Mouse (Mus musculus): Measurements from ENCODE around the gene Vps13c. TPM values are rescaled to one million over a fixed set of nuclear protein-coding genes. Genes with fewer than 3 reads are reported as not detected.

Vps13c gene
- polyA plus RNA-seq, 1 experiment from 2014 or later: 4.0 TPM

GRCm38 (mm10) chr9:67867411-67867810, 27.2 kb downstream of the Vps13c start:
- Histone ChIP-seq H3K4me3 (no peak overlapping the region), H3K27ac (replicated peaks) (no peak overlapping the region), H3K36me3 (replicated peaks) (no peaks in the 10 kb centered on the region), H3K9me3 (no peaks in the 10 kb centered on the region), H3K4me1 (peaks cover 36% of the 10 kb centered on the region), H3K27me3 (replicated peaks; ENCODE audit: low read depth, poor library complexity, severe bottlenecking) (no peaks in the 10 kb centered on the region)
- DNase-seq (ENCODE audit: low spot score): no peak
- WGBS: 89% methylated on average over 6 of the region's 6 CpGs

GRCm38 (mm10) chr9:67869691-67870450, 29.7 kb downstream of the Vps13c start:
- Histone ChIP-seq H3K27me3 (replicated peaks; ENCODE audit: low read depth, poor library complexity, severe bottlenecking) (no peaks in the 10 kb centered on the region), H3K27ac (replicated peaks) (no peak overlapping the region), H3K4me3 (no peak overlapping the region), H3K36me3 (replicated peaks) (0 out of 2 replicates have a peak, but pooled peaks cover 2% of the 10 kb centered on the region), H3K4me1 (peaks cover 24% of the 10 kb centered on the region), H3K9me3 (no peaks in the 10 kb centered on the region)
- 89% methylated on average over 16 of the region's 16 CpGs for WGBS
- no peak for DNase-seq (ENCODE audit: low spot score)

- WGBS: 81% methylated on average over 7 of the region's 7 CpGs
- H3K4me1 ChIP-seq: no peaks in the 10 kb centered on the region
- H3K27ac ChIP-seq (replicated peaks): no peak overlapping the region
- H3K36me3 ChIP-seq (replicated peaks): peaks cover 12% of the 10 kb centered on the region; the same call in 1 of the 2 replicates
- no peaks in the 10 kb centered on the region for H3K9me3 ChIP-seq
- no peaks in the 10 kb centered on the region for H3K27me3 ChIP-seq (replicated peaks; ENCODE audit: low read depth, poor library complexity, severe bottlenecking)
- DNase-seq (ENCODE audit: low spot score): no peak
- no peak overlapping the region for H3K4me3 ChIP-seq
These were observed 34.5 kb downstream of the Vps13c start for GRCm38 (mm10) chr9:67874522-67875222.

GRCm38 (mm10) chr9:67875337-67875736, 35.1 kb downstream of the Vps13c start:
- Histone ChIP-seq H3K9me3 (no peaks in the 10 kb centered on the region), H3K27ac (replicated peaks) (no peak overlapping the region), H3K27me3 (replicated peaks; ENCODE audit: low read depth, poor library complexity, severe bottlenecking) (no peaks in the 10 kb centered on the region), H3K4me3 (no peak overlapping the region), H3K36me3 (replicated peaks) (peaks cover 12% of the 10 kb centered on the region; the same call in 1 of the 2 replicates), H3K4me1 (no peaks in the 10 kb centered on the region)
- DNase-seq (ENCODE audit: low spot score): no peak
- 60% methylated on average over 2 of the region's 2 CpGs for WGBS

GRCm38 (mm10) chr9:67877081-67877718, 37.0 kb downstream of the Vps13c start:
- DNase-seq (ENCODE audit: low spot score): peak; percentile 16
- no peaks in the 10 kb centered on the region for H3K27me3 ChIP-seq (replicated peaks; ENCODE audit: low read depth, poor library complexity, severe bottlenecking)
- peaks cover 21% of the 10 kb centered on the region; the same call in 1 of the 2 replicates for H3K36me3 ChIP-seq (replicated peaks)
- H3K27ac ChIP-seq (replicated peaks): 0 out of 2 replicates have a peak overlapping the region, but pooled peaks have one; percentile 19
- WGBS: 84% methylated on average over 14 of the region's 14 CpGs
- H3K9me3 ChIP-seq: no peaks in the 10 kb centered on the region
- H3K4me1 ChIP-seq: no peaks in the 10 kb centered on the region
- H3K4me3 ChIP-seq: no peak overlapping the region

- Histone ChIP-seq H3K4me3 (no peak overlapping the region), H3K4me1 (no peaks in the 10 kb centered on the region), H3K9me3 (no peaks in the 10 kb centered on the region), H3K27ac (replicated peaks) (no peak overlapping the region), H3K36me3 (replicated peaks) (peaks cover 21% of the 10 kb centered on the region; the same call in 1 of the 2 replicates), H3K27me3 (replicated peaks; ENCODE audit: low read depth, poor library complexity, severe bottlenecking) (no peaks in the 10 kb centered on the region)
- WGBS: 91% methylated on average over 11 of the region's 11 CpGs
- DNase-seq (ENCODE audit: low spot score): no peak
These were observed 38.1 kb downstream of the Vps13c start for GRCm38 (mm10) chr9:67878197-67878769.

GRCm38 (mm10) chr9:67883349-67883984, 43.3 kb downstream of the Vps13c start:
- Histone ChIP-seq H3K4me1 (no peaks in the 10 kb centered on the region), H3K27me3 (replicated peaks; ENCODE audit: low read depth, poor library complexity, severe bottlenecking) (no peaks in the 10 kb centered on the region), H3K27ac (replicated peaks) (no peak overlapping the region), H3K9me3 (no peaks in the 10 kb centered on the region), H3K4me3 (no peak overlapping the region), H3K36me3 (replicated peaks) (peaks cover 31% of the 10 kb centered on the region)
- DNase-seq (ENCODE audit: low spot score): no peak
- 86% methylated on average over 13 of the region's 13 CpGs for WGBS

GRCm38 (mm10) chr9:67884095-67884494, 43.9 kb downstream of the Vps13c start:
- Histone ChIP-seq H3K4me3 (no peak overlapping the region), H3K27ac (replicated peaks) (no peak overlapping the region), H3K36me3 (replicated peaks) (peaks cover 30% of the 10 kb centered on the region), H3K9me3 (no peaks in the 10 kb centered on the region), H3K4me1 (no peaks in the 10 kb centered on the region), H3K27me3 (replicated peaks; ENCODE audit: low read depth, poor library complexity, severe bottlenecking) (no peaks in the 10 kb centered on the region)
- DNase-seq (ENCODE audit: low spot score): no peak
- WGBS: 93% methylated on average over 3 of the region's 3 CpGs

- H3K27me3 ChIP-seq (replicated peaks; ENCODE audit: low read depth, poor library complexity, severe bottlenecking): no peaks in the 10 kb centered on the region
- H3K4me3 ChIP-seq: no peak overlapping the region
- peaks cover 25% of the 10 kb centered on the region for H3K36me3 ChIP-seq (replicated peaks)
- no peaks in the 10 kb centered on the region for H3K4me1 ChIP-seq
- WGBS: 83% methylated on average over 4 of the region's 4 CpGs
- no peak for DNase-seq (ENCODE audit: low spot score)
- no peak overlapping the region for H3K27ac ChIP-seq (replicated peaks)
- H3K9me3 ChIP-seq: no peaks in the 10 kb centered on the region
These were observed 47.0 kb downstream of the Vps13c start for GRCm38 (mm10) chr9:67886981-67887720.

- peaks cover 8% of the 10 kb centered on the region; the same call in 1 of the 2 replicates for H3K4me1 ChIP-seq
- H3K27ac ChIP-seq (replicated peaks): no peak overlapping the region
- WGBS: 95% methylated on average over 1 of the region's 1 CpGs
- H3K9me3 ChIP-seq: no peaks in the 10 kb centered on the region
- H3K36me3 ChIP-seq (replicated peaks): peaks cover 37% of the 10 kb centered on the region
- no peak for DNase-seq (ENCODE audit: low spot score)
- H3K27me3 ChIP-seq (replicated peaks; ENCODE audit: low read depth, poor library complexity, severe bottlenecking): no peaks in the 10 kb centered on the region
- H3K4me3 ChIP-seq: no peak overlapping the region
These were observed 53.3 kb downstream of the Vps13c start for GRCm38 (mm10) chr9:67893474-67893873.

- peaks cover 38% of the 10 kb centered on the region for H3K36me3 ChIP-seq (replicated peaks)
- WGBS: 72% methylated on average over 12 of the region's 12 CpGs
- H3K27me3 ChIP-seq (replicated peaks; ENCODE audit: low read depth, poor library complexity, severe bottlenecking): no peaks in the 10 kb centered on the region
- H3K4me3 ChIP-seq: no peak overlapping the region
- H3K4me1 ChIP-seq: peaks cover 8% of the 10 kb centered on the region; the same call in 1 of the 2 replicates
- no peak for DNase-seq (ENCODE audit: low spot score)
- H3K27ac ChIP-seq (replicated peaks): no peak overlapping the region
- no peaks in the 10 kb centered on the region for H3K9me3 ChIP-seq
These were observed 56.6 kb downstream of the Vps13c start for GRCm38 (mm10) chr9:67896646-67897295.
